Mouse (Mus musculus): ENCODE data around the gene Mdm2. TPM values are rescaled to one million over a fixed set of nuclear protein-coding genes. Genes with fewer than 3 reads are reported as not detected.

The Mdm2 gene
- polyA plus RNA-seq, 2 experiments: 32.9 to 59.9 TPM

DNA sequence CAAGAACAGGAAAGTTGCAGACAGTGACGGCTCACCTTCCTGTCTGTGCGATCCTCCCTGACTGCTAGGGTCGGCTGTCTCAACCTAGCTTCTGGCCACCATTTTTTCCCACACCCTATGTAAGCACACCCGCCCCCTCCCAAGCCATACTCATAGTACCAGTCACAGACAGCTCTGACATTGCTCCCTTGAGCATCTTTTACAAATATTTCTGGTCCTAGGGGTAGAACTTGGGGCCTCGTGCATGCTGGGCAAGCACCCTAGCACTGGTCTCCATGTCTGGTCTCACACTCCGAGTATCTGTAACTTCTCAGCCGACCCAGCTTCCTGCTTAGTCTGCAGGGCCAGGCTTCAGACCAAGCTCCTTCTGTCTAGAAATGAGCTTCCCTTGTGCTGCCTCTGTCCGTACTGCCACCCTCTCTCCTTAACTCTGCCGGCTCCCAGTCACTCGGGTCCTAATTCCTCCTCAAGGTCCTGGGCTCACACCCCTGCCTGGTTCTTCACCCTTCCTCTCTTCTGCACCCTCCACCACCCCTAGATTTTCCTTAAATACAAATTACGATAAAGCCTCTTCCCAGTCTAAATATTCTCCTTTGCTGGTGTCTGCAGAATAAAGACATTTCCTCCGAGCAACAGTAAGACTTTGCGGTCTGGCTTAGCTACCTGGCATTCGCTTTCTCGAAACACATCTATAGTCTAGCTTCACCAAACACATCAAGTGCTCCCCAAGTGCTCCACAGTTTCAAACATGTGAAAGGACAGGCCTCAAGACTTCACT lies 31.3 kb upstream of the Mdm2 start:
- Histone ChIP-seq H3K4me3 (replicated peaks; ENCODE audit: low read length) (no peak overlapping the region; the same call in 1 of the 2 replicates), H3K9ac (ENCODE audit: low read depth, low read length, severe bottlenecking) (0 out of 2 replicates have a peak overlapping the region, but pooled peaks have one; percentile 28), H3K4me2 (replicated peaks; ENCODE audit: low read depth, low read length, severe bottlenecking) (peak overlapping the region; percentile 32; the same call in 1 of the 2 replicates), H3K9me3 (ENCODE audit: control insufficient read depth, low read length) (no peaks in the 10 kb centered on the region), H3K27ac (replicated peaks; ENCODE audit: low read depth, low read length) (peak overlapping the region; percentile 83), H3K36me3 (ENCODE audit: control insufficient read depth, insufficient read depth, low read length) (peaks cover 35% of the 10 kb centered on the region), H3K27me3 (ENCODE audit: control insufficient read depth, insufficient read depth, low read length) (no peaks in the 10 kb centered on the region), H3K4me1 (ENCODE audit: control insufficient read depth, insufficient read depth, low read length) (peaks cover 14% of the 10 kb centered on the region)
- no peak for TF ChIP-seq POLR2A (IDR thresholded peaks at IDR 0.05; ENCODE audit: borderline replicate concordance, extremely low read depth, insufficient read depth, insufficient read length)
- DNase-seq (ENCODE audit: low spot score) (no peak), ATAC-seq (ENCODE audit: low FRiP score, low read depth) (no peak)
- WGBS: 86% methylated on average over 15 of the region's 15 CpGs

GRCm38 (mm10) chr10:117740921-117741320 lies 30.4 kb upstream of the Mdm2 start:
- Histone ChIP-seq H3K27ac (replicated peaks; ENCODE audit: low read depth, low read length) (peak overlapping the region; percentile 83), H3K36me3 (ENCODE audit: control insufficient read depth, insufficient read depth, low read length) (peaks cover 44% of the 10 kb centered on the region), H3K4me1 (ENCODE audit: control insufficient read depth, insufficient read depth, low read length) (peaks cover 14% of the 10 kb centered on the region), H3K4me3 (replicated peaks; ENCODE audit: low read length) (no peak overlapping the region), H3K9me3 (ENCODE audit: control insufficient read depth, low read length) (no peaks in the 10 kb centered on the region), H3K9ac (ENCODE audit: low read depth, low read length, severe bottlenecking) (no peak overlapping the region), H3K27me3 (ENCODE audit: control insufficient read depth, insufficient read depth, low read length) (no peaks in the 10 kb centered on the region), H3K4me2 (replicated peaks; ENCODE audit: low read depth, low read length, severe bottlenecking) (no peak overlapping the region)
- ATAC-seq (ENCODE audit: low FRiP score, low read depth) (no peak), DNase-seq (ENCODE audit: low spot score) (no peak)
- no peak for TF ChIP-seq POLR2A (IDR thresholded peaks at IDR 0.05; ENCODE audit: borderline replicate concordance, extremely low read depth, insufficient read depth, insufficient read length)
- WGBS: 79% methylated on average over 9 of the region's 9 CpGs

DNA sequence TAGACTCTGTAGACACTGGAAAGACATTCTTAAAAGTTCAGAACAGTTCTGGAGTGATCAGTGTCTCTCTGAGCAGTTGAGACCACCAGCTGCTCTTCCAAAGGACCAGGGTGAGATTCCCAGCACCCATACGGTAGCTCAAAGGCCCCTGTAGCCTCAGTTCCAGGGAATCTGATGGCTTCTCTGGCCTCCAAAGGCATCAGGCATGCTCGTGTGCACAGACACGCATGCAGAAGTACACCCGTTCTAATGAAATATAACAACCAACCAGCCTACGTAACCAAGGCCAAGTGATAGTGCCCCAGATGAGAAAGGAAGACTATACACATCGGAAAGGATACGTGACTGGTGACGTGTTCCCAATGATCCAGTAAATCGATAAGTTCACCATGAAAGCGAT lies 29.6 kb upstream of the Mdm2 start:
- Histone ChIP-seq H3K9me3 (ENCODE audit: control insufficient read depth, low read length) (no peaks in the 10 kb centered on the region), H3K4me3 (replicated peaks; ENCODE audit: low read length) (no peak overlapping the region), H3K27me3 (ENCODE audit: control insufficient read depth, insufficient read depth, low read length) (no peaks in the 10 kb centered on the region), H3K36me3 (ENCODE audit: control insufficient read depth, insufficient read depth, low read length) (peaks cover 44% of the 10 kb centered on the region), H3K9ac (ENCODE audit: low read depth, low read length, severe bottlenecking) (no peak overlapping the region), H3K27ac (replicated peaks; ENCODE audit: low read depth, low read length) (no peak overlapping the region), H3K4me2 (replicated peaks; ENCODE audit: low read depth, low read length, severe bottlenecking) (no peak overlapping the region), H3K4me1 (ENCODE audit: control insufficient read depth, insufficient read depth, low read length) (peaks cover 13% of the 10 kb centered on the region)
- ATAC-seq (ENCODE audit: low FRiP score, low read depth) (no peak), DNase-seq (ENCODE audit: low spot score) (no peak)
- no peak for TF ChIP-seq POLR2A (IDR thresholded peaks at IDR 0.05; ENCODE audit: borderline replicate concordance, extremely low read depth, insufficient read depth, insufficient read length)
- WGBS: 98% methylated on average over 10 of the region's 10 CpGs

- H3K9me3 ChIP-seq (ENCODE audit: control insufficient read depth, low read length): no peaks in the 10 kb centered on the region
- no peak overlapping the region for H3K9ac ChIP-seq (ENCODE audit: low read depth, low read length, severe bottlenecking)
- no peak overlapping the region for H3K27ac ChIP-seq (replicated peaks; ENCODE audit: low read depth, low read length)
- no peak overlapping the region for H3K4me3 ChIP-seq (replicated peaks; ENCODE audit: low read length)
- H3K4me2 ChIP-seq (replicated peaks; ENCODE audit: low read depth, low read length, severe bottlenecking): no peak overlapping the region
- WGBS: 90% methylated on average over 6 of the region's 6 CpGs
- H3K27me3 ChIP-seq (ENCODE audit: control insufficient read depth, insufficient read depth, low read length): no peaks in the 10 kb centered on the region
- H3K36me3 ChIP-seq (ENCODE audit: control insufficient read depth, insufficient read depth, low read length): peaks cover 44% of the 10 kb centered on the region
- TF ChIP-seq POLR2A (IDR thresholded peaks at IDR 0.05; ENCODE audit: borderline replicate concordance, extremely low read depth, insufficient read depth, insufficient read length): no peak
- no peak for ATAC-seq (ENCODE audit: low FRiP score, low read depth)
- peaks cover 9% of the 10 kb centered on the region; the same call in 1 of the 2 replicates for H3K4me1 ChIP-seq (ENCODE audit: control insufficient read depth, insufficient read depth, low read length)
- no peak for DNase-seq (ENCODE audit: low spot score)
These were observed 29.0 kb upstream of the Mdm2 start for GRCm38 (mm10) chr10:117739648-117739948.

DNA sequence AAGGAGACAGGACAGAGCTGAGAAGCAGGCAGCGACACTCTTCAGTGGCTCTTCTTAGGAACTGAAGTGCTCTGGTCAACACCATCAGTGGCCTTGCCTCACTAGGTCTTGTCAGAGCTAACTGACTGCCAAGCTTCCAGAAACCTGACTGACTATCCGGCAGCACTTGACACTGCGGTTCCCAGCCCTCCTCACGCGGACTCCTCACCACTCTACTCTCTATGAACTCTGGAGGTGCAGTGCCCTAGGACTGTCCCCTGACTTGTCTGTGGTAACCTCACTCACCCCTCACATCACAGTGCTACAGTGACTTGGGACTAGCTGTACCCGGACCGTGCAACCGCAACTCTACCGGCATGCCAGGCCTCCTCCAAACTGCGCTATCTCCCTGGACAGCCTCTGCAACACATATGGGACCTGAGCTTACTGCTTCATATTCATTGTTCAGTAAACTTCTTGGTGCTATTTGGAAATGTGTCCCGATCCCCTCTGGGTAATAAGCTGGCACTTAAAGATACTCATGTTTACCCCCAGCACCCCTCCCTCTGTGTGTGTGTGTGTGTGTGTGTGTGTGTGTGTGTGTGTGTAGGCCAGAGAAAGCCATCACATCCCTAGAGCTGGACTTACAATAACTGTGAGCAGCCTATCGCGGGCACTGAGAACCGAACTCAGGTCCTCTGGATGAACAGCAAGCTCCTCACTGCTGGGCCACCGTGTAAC lies 28.5 kb upstream of the Mdm2 start:
- ATAC-seq (ENCODE audit: low FRiP score, low read depth): no peak
- H3K27me3 ChIP-seq (ENCODE audit: control insufficient read depth, insufficient read depth, low read length): no peaks in the 10 kb centered on the region
- peaks cover 44% of the 10 kb centered on the region for H3K36me3 ChIP-seq (ENCODE audit: control insufficient read depth, insufficient read depth, low read length)
- WGBS: 93% methylated on average over 15 of the region's 15 CpGs
- no peak overlapping the region for H3K4me2 ChIP-seq (replicated peaks; ENCODE audit: low read depth, low read length, severe bottlenecking)
- no peak overlapping the region for H3K4me3 ChIP-seq (replicated peaks; ENCODE audit: low read length)
- no peak for DNase-seq (ENCODE audit: low spot score)
- TF ChIP-seq POLR2A (IDR thresholded peaks at IDR 0.05; ENCODE audit: borderline replicate concordance, extremely low read depth, insufficient read depth, insufficient read length): no peak
- no peak overlapping the region for H3K9ac ChIP-seq (ENCODE audit: low read depth, low read length, severe bottlenecking)
- H3K27ac ChIP-seq (replicated peaks; ENCODE audit: low read depth, low read length): no peak overlapping the region
- no peaks in the 10 kb centered on the region for H3K9me3 ChIP-seq (ENCODE audit: control insufficient read depth, low read length)
- H3K4me1 ChIP-seq (ENCODE audit: control insufficient read depth, insufficient read depth, low read length): peaks cover 8% of the 10 kb centered on the region; the same call in 1 of the 2 replicates

Measured in limb, embryonic 14.5 days (tissue).